Mouse (Mus musculus): ENCODE data around the gene Rabepk. TPM values are rescaled to one million over a fixed set of nuclear protein-coding genes. Genes with fewer than 3 reads are reported as not detected.
A peak's percentile ranks its signal among the peaks of the same experiment; 100 is the strongest.

Rabepk gene
- total and polyA plus RNA-seq, 3 experiments = 47.1 to 85.3 TPM; not detected in 1

GRCm38 (mm10) chr2:34753811-34754550 lies 45.7 kb downstream of the Rabepk start:
- Histone ChIP-seq H3K27me3 (ENCODE audit: control insufficient read depth in 1 of 2, insufficient read depth in 2 of 2, low read length in 2 of 2) (peaks cover 0 to 2% of the 10 kb centered on the region in 2 experiments; a peak in 2 of 4 replicates), H3K4me1 (ENCODE audit: control insufficient read depth in 1 of 2, insufficient read depth in 2 of 2, low read length in 2 of 2) (peaks cover 10 to 25% of the 10 kb centered on the region in 2 experiments), H3K9ac (ENCODE audit: control insufficient read depth, low read depth, low read length, poor library complexity, severe bottlenecking) (peak overlapping the region; percentile 100), H3K79me2 (ENCODE audit: control insufficient read depth, insufficient read depth, low read length, poor library complexity) (peaks cover 43% of the 10 kb centered on the region), H3K36me3 (ENCODE audit: control insufficient read depth in 1 of 2, insufficient read depth in 2 of 2, low read length in 2 of 2) (peaks cover 3 to 29% of the 10 kb centered on the region in 2 experiments; a peak in 3 of 4 replicates), H3K4me3 (ENCODE audit: control insufficient read depth in 1 of 2, insufficient read depth in 1 of 2, low read depth in 2 of 2, low read length in 2 of 2) (peak overlapping the region; percentile 100), H3K27ac (ENCODE audit: control insufficient read depth, low read depth, low read length) (peak overlapping the region; percentile 83), H3K9me3 (replicated peaks; ENCODE audit: insufficient read depth, low read length) (no peaks in the 10 kb centered on the region)
- peak; percentile 88 for DNase-seq (ENCODE audit: low read depth, low spot score)
- TF ChIP-seq GATA1 (IDR thresholded peaks at IDR 0.05; ENCODE audit: low read depth, low read length) = no peak
- no peak; the same call in 1 of the 2 replicates for TF ChIP-seq KAT2A (conservative IDR thresholded peaks at IDR 0.05; ENCODE audit: low read depth, low read length)
- 0 out of 2 replicates have a peak, but pooled peaks have one; percentile 33 for TF ChIP-seq POLR2AphosphoS2 (IDR thresholded peaks at IDR 0.05; ENCODE audit: low read length)
- no peak for TF ChIP-seq CHD2 (IDR thresholded peaks at IDR 0.05; ENCODE audit: low read length)
- TF ChIP-seq NELFE (IDR thresholded peaks at IDR 0.05; ENCODE audit: low read depth, low read length) = peak; percentile 69
- no peak for TF ChIP-seq POLR2AphosphoS5 (IDR thresholded peaks at IDR 0.05; ENCODE audit: borderline replicate concordance, low read depth, low read length)
- no peak for TF ChIP-seq E2F4 (IDR thresholded peaks at IDR 0.05; ENCODE audit: borderline replicate concordance, low read depth, low read length)
- peak; percentile 63 for TF ChIP-seq ELF1 (IDR thresholded peaks at IDR 0.05; ENCODE audit: low read depth, low read length)
- TF ChIP-seq CTCF (IDR thresholded peaks at IDR 0.05 in 2 of 3, conservative IDR thresholded peaks at IDR 0.05 in 1 of 3; ENCODE audit: control insufficient read depth in 1 of 3, insufficient read depth in 1 of 3, low read depth in 2 of 3, low read length in 3 of 3, poor library complexity in 1 of 3, severe bottlenecking in 1 of 3) = no peak
- TF ChIP-seq UBTF (IDR thresholded peaks at IDR 0.05; ENCODE audit: borderline replicate concordance, insufficient read depth, low read depth, low read length) = no peak
- TF ChIP-seq CHD1 (IDR thresholded peaks at IDR 0.05; ENCODE audit: low read depth, low read length) = no peak
- no peak for TF ChIP-seq SMC3 (IDR thresholded peaks at IDR 0.05; ENCODE audit: low read depth, low read length)
- TF ChIP-seq MAFK (IDR thresholded peaks at IDR 0.05; ENCODE audit: borderline replicate concordance, low read depth, low read length) = no peak
- TF ChIP-seq RAD21 (IDR thresholded peaks at IDR 0.05; ENCODE audit: low read depth, low read length) = no peak
- no peak for TF ChIP-seq ZC3H11A (IDR thresholded peaks at IDR 0.05; ENCODE audit: low read depth, low read length)
- no peak for TF ChIP-seq JUND (IDR thresholded peaks at IDR 0.05; ENCODE audit: low read depth, low read length)
- TF ChIP-seq HCFC1 (IDR thresholded peaks at IDR 0.05; ENCODE audit: low read depth, low read length) = peak; percentile 83
- no peak for TF ChIP-seq MAZ (IDR thresholded peaks at IDR 0.05; ENCODE audit: low read depth, low read length)
- TF ChIP-seq TAL1 (IDR thresholded peaks at IDR 0.05; ENCODE audit: low read length) = no peak
- TF ChIP-seq USF2 (IDR thresholded peaks at IDR 0.05; ENCODE audit: borderline replicate concordance in 1 of 2, insufficient read depth in 1 of 2, low read depth in 1 of 2, low read length in 2 of 2) = no peak
- no peak for TF ChIP-seq MAX (IDR thresholded peaks at IDR 0.05; ENCODE audit: low read length)
- TF ChIP-seq BHLHE40 (IDR thresholded peaks at IDR 0.05; ENCODE audit: borderline replicate concordance, low read depth, low read length) = no peak
- TF ChIP-seq TBP (IDR thresholded peaks at IDR 0.05; ENCODE audit: low read depth, low read length) = peak; percentile 56; the same call in 1 of the 2 replicates
- peak; percentile 73 to 79 for TF ChIP-seq POLR2A (IDR thresholded peaks at IDR 0.05; ENCODE audit: control insufficient read depth in 1 of 2, insufficient read depth in 1 of 2, low read depth in 1 of 2, low read length in 2 of 2, poor library complexity in 1 of 2)
- TF ChIP-seq MYC (IDR thresholded peaks at IDR 0.05; ENCODE audit: low read depth, low read length) = no peak
- TF ChIP-seq RCOR1 (IDR thresholded peaks at IDR 0.05; ENCODE audit: low read depth, low read length) = no peak
- 0 out of 2 replicates have a peak, but pooled peaks have one; percentile 66 for TF ChIP-seq SIN3A (IDR thresholded peaks at IDR 0.05; ENCODE audit: low read length)
- TF ChIP-seq ZKSCAN1 (IDR thresholded peaks at IDR 0.05; ENCODE audit: low read depth, low read length) = no peak
- TF ChIP-seq TCF12 (IDR thresholded peaks at IDR 0.05; ENCODE audit: low read depth, low read length) = peak; percentile 44; the same call in 1 of the 2 replicates
- peak; percentile 8; the same call in 1 of the 2 replicates for TF ChIP-seq MXI1 (IDR thresholded peaks at IDR 0.05; ENCODE audit: low read depth, low read length)
- TF ChIP-seq NRF1 (IDR thresholded peaks at IDR 0.05; ENCODE audit: insufficient read depth, low read depth, low read length, poor library complexity, severe bottlenecking) = peak; percentile 91
- no peak for TF ChIP-seq MEF2A (IDR thresholded peaks at IDR 0.05; ENCODE audit: extremely low read depth, insufficient replicate concordance, low read depth, low read length, poor library complexity, severe bottlenecking)
- TF ChIP-seq GABPA (IDR thresholded peaks at IDR 0.05; ENCODE audit: low read depth, low read length) = no peak
- TF ChIP-seq USF1 (IDR thresholded peaks at IDR 0.05; ENCODE audit: low read depth, low read length) = no peak
- TF ChIP-seq ZMIZ1 (IDR thresholded peaks at IDR 0.05; ENCODE audit: low read depth, low read length) = peak; percentile 71
